Mouse (Mus musculus) small intestine, adult 2 months (tissue): ENCODE measurements around the gene Gfod1.

Source experiments
- CTCF ChIP-seq: fragments of 200-500 bp; IDR thresholded peaks from 2 replicates; pipeline ENCODE4 v1.5.1; 2012; ENCODE audit warnings: low read depth, mild to moderate bottlenecking, control low read depth, inconsistent platforms, low read length, moderate library complexity, mixed read lengths; ENCODE audit not compliant: insufficient replicate concordance, insufficient read length; ENCODE audit errors: extremely low read depth
- POLR2A ChIP-seq: fragments of 200-500 bp; IDR thresholded peaks from 2 replicates; pipeline ENCODE4 v1.6.1; 2012; ENCODE audit warnings: low read depth, mild to moderate bottlenecking, control low read depth, inconsistent platforms, low read length, moderate library complexity

DNA sequence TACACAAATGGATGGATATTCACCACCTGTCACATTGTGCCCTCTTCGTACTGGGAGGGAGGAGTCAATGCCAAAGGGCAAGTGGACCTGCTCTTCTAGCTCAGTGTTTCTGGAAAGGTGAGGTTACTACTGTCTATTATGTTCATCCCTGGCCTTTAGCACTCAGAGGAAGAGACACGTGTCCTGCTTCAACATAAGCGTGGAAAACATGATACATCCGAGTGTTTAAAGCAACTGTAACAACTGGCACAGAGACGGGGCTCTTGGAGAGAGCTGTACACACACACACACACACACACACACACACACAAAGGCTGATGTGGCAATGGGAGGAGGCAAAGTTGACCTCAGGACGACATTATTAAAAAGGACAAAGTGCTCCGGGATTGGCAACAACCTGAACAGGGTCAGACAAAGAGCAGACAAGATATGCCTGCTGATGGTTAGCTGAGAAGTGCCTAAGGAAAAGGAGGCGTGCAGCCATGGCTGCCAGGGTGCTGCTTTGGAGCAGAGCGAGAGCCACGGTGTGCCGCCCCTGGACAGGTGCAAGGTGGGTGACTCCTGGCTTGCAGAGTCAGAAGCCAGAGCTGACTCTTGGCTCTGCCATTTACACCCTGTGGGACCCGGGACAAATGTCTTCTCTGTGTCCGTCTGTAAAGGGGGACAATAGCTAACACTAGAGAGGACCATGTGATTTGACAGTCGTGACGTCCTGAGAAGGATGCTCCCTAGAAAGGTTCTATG, 1.4 kb upstream of the Gfod1 start:
- TF ChIP-seq CTCF (no peak), POLR2A (no peak)
